Mouse (Mus musculus) urinary bladder, postnatal 25 days (tissue): ENCODE results near the gene Ndufs7.

ENCODE experiments used
- DNase-seq: peaks from one replicate; pipeline ENCODE4 v3.0.0; 2022; ENCODE audit warnings: low spot score

The Ndufs7 gene

GRCm38 (mm10) chr10:80293325-80293724, 44.4 kb downstream of the Ndufs7 start:
- no peak for DNase-seq

GRCm38 (mm10) chr10:80294311-80294710, 45.4 kb downstream of the Ndufs7 start:
- DNase-seq: no peak

GRCm38 (mm10) chr10:80294788-80295303, 45.9 kb downstream of the Ndufs7 start:
- no peak for DNase-seq

- DNase-seq: peak; percentile 69
Observed at GRCm38 (mm10) chr10:80295618-80296425, 46.9 kb downstream of the Ndufs7 start, which contains the start of gene Apc2. Gene Apc2, plus strand, starts transcription at chr10:80295977.

DNA sequence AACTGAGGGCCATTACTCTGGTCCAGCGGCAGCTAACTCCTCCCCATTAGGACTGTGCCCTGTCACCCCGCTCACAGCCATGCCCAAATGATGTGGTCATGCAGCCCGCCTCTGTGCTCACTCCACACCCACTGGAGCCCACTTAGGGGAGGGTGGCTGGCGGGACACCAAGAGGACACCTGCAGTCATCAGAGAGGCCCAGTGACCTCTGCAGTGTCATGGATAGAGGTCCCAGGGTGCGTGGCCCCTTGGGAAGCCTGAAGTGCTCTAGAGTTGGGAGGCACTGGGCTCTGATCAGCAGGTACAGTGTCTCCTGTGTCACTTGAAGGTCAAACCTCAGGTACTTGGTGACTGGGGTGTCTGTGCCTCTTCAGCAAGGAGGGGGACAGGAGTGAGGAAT, 47.9 kb downstream of the Ndufs7 start:
- DNase-seq: no peak

DNA sequence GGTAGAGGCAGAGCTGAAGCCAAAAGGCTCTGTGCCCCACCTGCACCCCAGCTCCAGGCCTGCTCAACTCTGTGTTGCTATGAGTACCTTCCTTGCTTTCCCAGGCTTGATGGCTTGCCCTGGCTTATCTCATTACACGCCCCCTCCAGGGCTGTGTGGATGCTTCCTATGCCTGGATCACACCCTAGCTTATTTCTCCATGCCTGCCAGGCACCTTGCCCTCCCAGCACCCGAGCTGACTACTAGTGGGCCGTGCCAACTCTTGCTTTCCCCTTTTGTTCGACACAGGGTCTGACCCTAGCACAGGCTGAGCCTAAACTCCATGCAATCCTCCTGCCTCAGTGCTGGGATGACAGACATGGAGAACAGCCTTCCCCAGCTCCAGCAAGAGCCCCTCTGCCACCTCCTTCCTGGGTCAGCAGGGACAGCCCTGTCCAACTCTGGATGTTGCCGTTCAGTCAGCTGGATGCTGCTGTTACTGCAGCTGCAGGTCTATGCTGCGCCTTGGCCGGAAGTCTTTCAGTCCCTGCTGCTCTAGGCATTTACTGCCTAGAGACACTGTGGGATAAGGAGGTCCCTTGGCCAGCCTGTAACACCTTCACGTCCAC, 48.7 kb downstream of the Ndufs7 start:
- DNase-seq: no peak

- no peak for DNase-seq
Observed at GRCm38 (mm10) chr10:80298571-80299281, 49.8 kb downstream of the Ndufs7 start.

- no peak for DNase-seq
Observed at GRCm38 (mm10) chr10:80299301-80299700, 50.4 kb downstream of the Ndufs7 start.

DNA sequence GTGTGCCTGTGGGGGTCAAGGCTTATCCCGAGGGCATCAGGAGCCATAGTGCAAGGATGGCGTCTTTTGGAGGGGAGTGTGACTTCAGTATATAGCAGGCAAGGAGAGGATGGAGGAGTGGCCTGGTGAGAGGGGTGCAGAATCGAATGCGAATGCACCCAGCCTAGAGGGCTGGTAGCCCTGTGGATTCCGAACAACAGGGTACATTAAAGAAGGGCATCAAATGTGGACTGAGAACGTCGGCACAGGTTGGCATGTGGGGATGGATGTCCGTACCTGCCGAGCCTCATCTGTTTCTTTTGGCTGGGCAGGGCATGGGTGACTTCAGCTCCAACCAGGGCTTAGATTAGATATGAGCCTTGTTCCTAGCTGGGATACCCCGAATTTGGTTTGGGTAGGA, 50.9 kb downstream of the Ndufs7 start:
- DNase-seq: no peak

- DNase-seq: no peak
Observed at GRCm38 (mm10) chr10:80300672-80301181, 51.8 kb downstream of the Ndufs7 start.

DNA sequence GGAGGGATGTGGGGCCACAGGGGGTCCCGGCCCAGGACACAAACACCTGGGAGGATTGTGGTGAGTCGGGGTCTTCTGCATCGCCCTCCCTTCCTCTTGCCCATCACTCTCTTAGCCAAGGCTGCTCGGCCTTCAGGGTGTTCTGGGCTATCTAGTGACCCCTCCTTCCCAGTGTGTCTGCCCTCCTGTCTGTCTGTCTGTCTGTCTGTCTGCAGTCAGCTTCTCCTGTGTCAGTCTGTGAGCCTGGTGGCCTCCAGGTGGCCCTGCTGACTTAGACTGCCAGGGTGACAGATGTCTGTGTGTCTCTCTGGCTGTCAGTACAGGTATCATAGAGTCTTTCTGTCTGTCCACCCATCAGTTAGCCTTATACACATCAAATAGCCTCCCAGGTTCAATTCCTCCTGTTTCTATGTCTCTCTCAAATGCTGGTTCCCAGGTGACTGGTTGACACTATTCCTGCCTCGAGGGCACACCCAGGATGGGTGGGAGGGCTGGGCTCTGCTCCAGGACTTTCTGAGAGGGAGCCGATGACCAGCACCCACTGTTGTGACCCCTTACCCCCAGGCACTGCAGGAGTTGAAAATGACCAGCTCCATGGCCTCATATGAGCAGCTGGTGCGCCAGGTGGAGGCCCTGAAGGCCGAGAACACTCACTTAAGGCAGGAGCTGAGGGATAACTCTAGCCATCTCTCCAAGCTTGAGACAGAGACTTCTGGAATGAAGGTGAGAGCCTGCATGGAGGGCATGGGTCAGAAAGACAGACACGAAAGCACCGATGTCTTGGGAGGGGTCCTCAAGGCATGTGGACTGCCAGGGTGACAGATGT, 52.5 kb downstream of the Ndufs7 start:
- DNase-seq: no peak

DNA sequence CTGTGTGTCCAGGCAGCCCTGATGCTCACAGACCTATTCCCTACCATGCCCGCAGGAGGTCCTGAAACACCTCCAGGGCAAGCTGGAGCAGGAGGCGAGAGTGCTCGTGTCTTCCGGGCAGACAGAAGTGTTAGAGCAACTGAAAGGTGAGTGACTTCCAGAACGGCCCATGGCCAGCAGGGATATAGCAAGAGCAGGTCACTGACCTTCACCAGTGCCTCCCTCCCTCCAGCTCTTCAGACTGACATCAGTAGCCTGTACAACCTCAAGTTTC, 53.1 kb downstream of the Ndufs7 start:
- no peak for DNase-seq

DNA sequence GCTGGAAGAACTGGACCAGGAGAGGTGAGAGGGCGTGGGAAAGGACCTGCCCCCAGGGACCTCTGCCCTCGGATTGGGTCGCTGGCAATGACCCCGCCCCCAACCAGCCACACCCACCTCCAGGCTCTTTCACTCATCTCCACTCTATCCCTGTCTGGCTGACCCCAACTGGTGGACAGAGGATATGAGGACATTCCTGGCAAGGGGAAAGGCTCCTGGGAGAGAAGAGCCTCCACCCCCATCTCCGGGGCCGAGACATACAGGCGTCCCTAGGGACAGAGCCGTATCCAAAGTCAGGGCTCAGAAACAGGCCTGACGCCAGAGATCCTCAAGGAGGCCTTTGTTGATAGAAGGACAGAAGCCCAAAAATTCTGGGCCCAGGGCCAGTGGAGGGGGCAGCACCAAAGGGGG, 53.6 kb downstream of the Ndufs7 start:
- DNase-seq: peak; percentile 53

GRCm38 (mm10) chr10:80304458-80304857, 55.5 kb downstream of the Ndufs7 start:
- no peak for DNase-seq

DNA sequence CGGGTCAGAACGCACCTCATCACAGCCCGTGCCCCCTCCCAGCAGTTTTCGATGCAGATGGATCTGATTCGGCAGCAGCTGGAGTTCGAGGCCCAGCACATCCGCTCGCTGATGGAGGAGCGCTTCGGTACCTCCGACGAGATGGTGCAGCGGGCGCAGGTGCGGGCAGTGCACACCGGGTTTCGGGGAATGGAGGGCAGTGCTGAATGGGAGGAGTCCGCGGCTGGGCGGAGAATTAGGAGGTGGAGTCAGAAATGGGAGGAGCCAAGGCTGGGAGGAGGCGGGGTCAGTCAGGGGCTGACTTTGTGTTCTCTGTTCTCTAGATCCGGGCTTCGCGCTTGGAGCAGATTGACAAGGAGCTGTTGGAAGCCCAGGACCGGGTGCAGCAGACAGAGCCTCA, 55.9 kb downstream of the Ndufs7 start:
- DNase-seq: no peak
